Mouse (Mus musculus) urinary bladder, postnatal 10 days (tissue): Measurements from ENCODE around the gene Tmed9.
"Not testable (repeated sequence)": the region's sequence is repeated elsewhere in the genome, so short reads cannot be mapped to it uniquely, and the experiment has no call there.

Experiments used
- DNase-seq: peaks from one replicate; pipeline ENCODE4 v3.0.0; 2022; ENCODE audit warnings: low spot score

Tmed9 gene

GRCm38 (mm10) chr13:55567949-55568348 lies 5.6 kb upstream of the Tmed9 start:
- no peak for DNase-seq

- DNase-seq, result not testable (repeated sequence)
These were observed 5.0 kb upstream of the Tmed9 start for GRCm38 (mm10) chr13:55568524-55568923.

- no peak for DNase-seq
These were observed 3.7 kb upstream of the Tmed9 start for GRCm38 (mm10) chr13:55569726-55570285.

- DNase-seq, result no peak
These were observed 3.1 kb upstream of the Tmed9 start for GRCm38 (mm10) chr13:55570286-55570973.

GRCm38 (mm10) chr13:55571027-55571751 lies 2.3 kb upstream of the Tmed9 start, which contains the start of gene Fam193b:
Fam193b (minus strand) TSS chr13:55571120.
- peak; percentile 85 for DNase-seq

- no peak for DNase-seq
These were observed 1.6 kb upstream of the Tmed9 start for GRCm38 (mm10) chr13:55571977-55572376.

GRCm38 (mm10) chr13:55574321-55574720 lies 789 bp downstream of the Tmed9 start:
- DNase-seq, result no peak

- no peak for DNase-seq
These were observed 2.4 kb downstream of the Tmed9 start for GRCm38 (mm10) chr13:55575932-55576331.

GRCm38 (mm10) chr13:55576872-55577271 lies 3.3 kb downstream of the Tmed9 start:
- DNase-seq, result not testable (repeated sequence)

- no peak for DNase-seq
These were observed 4.6 kb downstream of the Tmed9 start for GRCm38 (mm10) chr13:55578086-55578485.

GRCm38 (mm10) chr13:55591961-55592490 lies 18.5 kb downstream of the Tmed9 start:
- DNase-seq, result no peak

GRCm38 (mm10) chr13:55592512-55593253 lies 19.2 kb downstream of the Tmed9 start:
- peak; percentile 79 for DNase-seq

- no peak for DNase-seq
These were observed 19.8 kb downstream of the Tmed9 start for GRCm38 (mm10) chr13:55593254-55593747.

GRCm38 (mm10) chr13:55595375-55595774 lies 21.8 kb downstream of the Tmed9 start:
- no peak for DNase-seq

GRCm38 (mm10) chr13:55596802-55597201 lies 23.3 kb downstream of the Tmed9 start:
- DNase-seq, result no peak

GRCm38 (mm10) chr13:55599566-55600540 lies 26.3 kb downstream of the Tmed9 start, which contains the start of gene B4galt7:
B4galt7 (plus strand) TSS chr13:55599896.
- DNase-seq, result peak; percentile 41

GRCm38 (mm10) chr13:55600657-55601056 lies 27.1 kb downstream of the Tmed9 start:
- DNase-seq, result no peak

GRCm38 (mm10) chr13:55601611-55602010 lies 28.1 kb downstream of the Tmed9 start:
- peak; percentile 57 for DNase-seq

GRCm38 (mm10) chr13:55604606-55605005 lies 31.1 kb downstream of the Tmed9 start:
- DNase-seq, result no peak

GRCm38 (mm10) chr13:55606899-55607623 lies 33.5 kb downstream of the Tmed9 start:
- DNase-seq, result no peak
